ENCODE assay signal across 9 mouse cellular contexts in genomic region chr7:96644205-96644531, GRCm38 (mm10).
DNase-seq lines count a peak whose midpoint lies in the region; ATAC-seq and TF ChIP-seq lines count a peak whose summit lies in the region.
"Had no signal": no experiment of that assay in that cellular context is flagged by ENCODE, and none has a peak within 500 bp of the region (broad histone marks: within the 10 kb centered on the region; RNA-seq: fewer than 3 reads in every experiment).

No protein-coding gene starts in this region.

- H3K4me2 ChIP-seq in heart, embryonic 13.5 days = peak overlapping the region; percentile 71
- H3K4me2 ChIP-seq in forebrain, embryonic 16.5 days (ENCODE audit: low read length) = peak overlapping the region; percentile 66
- 0 out of 2 replicates have a peak overlapping the region, but pooled peaks have one; percentile 27 for H3K4me2 ChIP-seq in liver, embryonic 13.5 days
- H3K4me2 ChIP-seq: liver, embryonic 15.5 days had no signal

- no peak overlapping the region for H3K27ac ChIP-seq in heart, embryonic 13.5 days (replicated peaks)
- H3K27ac ChIP-seq in forebrain, embryonic 16.5 days (ENCODE audit: low read length) = no peak overlapping the region
- H3K27ac ChIP-seq in liver, embryonic 13.5 days = no peak overlapping the region
- H3K27ac ChIP-seq: liver, embryonic 15.5 days had no signal

- DNase-seq in heart, postnatal 25 days (ENCODE audit: low spot score) = no peak
- DNase-seq in liver, embryonic 13.5 days = no peak
- no peak for DNase-seq in retina, embryonic 14.5 days (ENCODE audit: low spot score)
- no peak for DNase-seq in left cerebral cortex, adult 18-20 months (ENCODE audit: low spot score in 2 of 2)
- DNase-seq in gastrocnemius, postnatal 10 days = no peak

- peaks cover 88% of the 10 kb centered on the region for H3K27me3 ChIP-seq in heart, embryonic 13.5 days (replicated peaks)
- H3K27me3 ChIP-seq in E14TG2a.4 (ENCODE audit: insufficient read depth, low read length) = peaks cover 15% of the 10 kb centered on the region
- no peaks in the 10 kb centered on the region for H3K27me3 ChIP-seq in forebrain, embryonic 16.5 days (replicated peaks; ENCODE audit: control insufficient read depth, insufficient read depth, low read length)
- peaks cover 30% of the 10 kb centered on the region for H3K27me3 ChIP-seq in liver, embryonic 13.5 days

- intact Hi-C loops in heart, postnatal 25 days (cut with DNase I) = no loop called here

- 21% methylated on average over 7 of the region's 7 CpGs for WGBS in heart, embryonic 13.5 days
- 2% methylated on average over 7 of the region's 7 CpGs for WGBS in forebrain, embryonic 16.5 days
- 17% methylated on average over 7 of the region's 7 CpGs for WGBS in liver, embryonic 13.5 days (ENCODE audit: insufficient replicate concordance)

- H3K36me3 ChIP-seq in heart, embryonic 13.5 days = no peaks in the 10 kb centered on the region
- H3K36me3 ChIP-seq in E14TG2a.4 (ENCODE audit: insufficient read depth, low read length) = no peaks in the 10 kb centered on the region
- no peaks in the 10 kb centered on the region for H3K36me3 ChIP-seq in forebrain, embryonic 16.5 days (ENCODE audit: control insufficient read depth, insufficient read depth)
- H3K36me3 ChIP-seq in liver, embryonic 13.5 days = no peaks in the 10 kb centered on the region
- H3K36me3 ChIP-seq: liver, embryonic 15.5 days had no signal

- peak overlapping the region; percentile 45 for H3K4me3 ChIP-seq in heart, embryonic 13.5 days
- H3K4me3 ChIP-seq in E14TG2a.4 (replicated peaks; ENCODE audit: low read length) = peak overlapping the region; percentile 62; the same call in 1 of the 2 replicates
- peak overlapping the region; percentile 40 for H3K4me3 ChIP-seq in forebrain, embryonic 16.5 days (replicated peaks; ENCODE audit: low read length)
- no peak overlapping the region for H3K4me3 ChIP-seq in liver, embryonic 13.5 days (replicated peaks)
- H3K4me3 ChIP-seq: liver, embryonic 15.5 days had no signal

- ATAC-seq in heart, embryonic 13.5 days (ENCODE audit: extremely low read depth, insufficient number of reproducible peaks, low FRiP score, low TSS enrichment) = no peak
- ATAC-seq in forebrain, embryonic 16.5 days = peak; percentile 56
- no peak for ATAC-seq in liver, embryonic 13.5 days (ENCODE audit: low read depth)

- no peaks in the 10 kb centered on the region for H3K9me3 ChIP-seq in heart, embryonic 13.5 days
- H3K9me3 ChIP-seq in E14TG2a.4 (ENCODE audit: low read length) = no peaks in the 10 kb centered on the region
- no peaks in the 10 kb centered on the region for H3K9me3 ChIP-seq in forebrain, embryonic 16.5 days (ENCODE audit: control insufficient read depth, low read length)
- H3K9me3 ChIP-seq in liver, embryonic 13.5 days (replicated peaks) = no peaks in the 10 kb centered on the region
- H3K9me3 ChIP-seq: liver, embryonic 15.5 days had no signal

- H3K4me1 ChIP-seq in heart, embryonic 13.5 days = peaks cover 44% of the 10 kb centered on the region
- H3K4me1 ChIP-seq in E14TG2a.4 (replicated peaks; ENCODE audit: low read depth, low read length) = peaks cover 39% of the 10 kb centered on the region
- H3K4me1 ChIP-seq in forebrain, embryonic 16.5 days (replicated peaks; ENCODE audit: control insufficient read depth, insufficient read depth, low read length) = peaks cover 31% of the 10 kb centered on the region
- H3K4me1 ChIP-seq in liver, embryonic 13.5 days (replicated peaks) = no peaks in the 10 kb centered on the region
- H3K4me1 ChIP-seq: liver, embryonic 15.5 days had no signal

- no peak for TF ChIP-seq CTCF in E14TG2a.4 (conservative IDR thresholded peaks at IDR 0.05; ENCODE audit: low read length)

- 0 out of 2 replicates have a peak overlapping the region, but pooled peaks have one; percentile 52 for H3K9ac ChIP-seq in heart, embryonic 13.5 days
- peak overlapping the region; percentile 37; the same call in 1 of the 2 replicates for H3K9ac ChIP-seq in forebrain, embryonic 16.5 days (replicated peaks; ENCODE audit: low read depth, low read length)
- H3K9ac ChIP-seq in liver, embryonic 13.5 days = no peak overlapping the region
- H3K9ac ChIP-seq: liver, embryonic 15.5 days had no signal
